Mouse (Mus musculus) kidney, embryonic 15.5 days (tissue): ENCODE measurements at regions not wholly inside any gene's neighbourhood (a gene's known extent, or its start where the extent isn't known, plus 50 kb on each side); places are given as distances from the start of the nearest gene placed in this dataset.
A peak's percentile ranks its signal among the peaks of the same experiment; 100 is the strongest.

Experiments used
- ATAC-seq: fragments of 200-750 bp; cut with Nextera tagmentation; replicated peaks from 2 replicates; pipeline ENCODE4 v1.8.0; 2017; ENCODE audit warnings: moderate TSS enrichment; ENCODE audit not compliant: low FRiP score
- H3K27ac ChIP-seq: fragments of 300-500 bp; sonication (generic); 2 replicates; pipeline ENCODE4 v1.5.1; 2015; ENCODE audit warnings: mild to moderate bottlenecking, inconsistent platforms
- H3K27me3 ChIP-seq: fragments of 300-500 bp; sonication (generic); 2 replicates; pipeline ENCODE4 v1.6.1; 2015; ENCODE audit warnings: inconsistent platforms
- H3K36me3 ChIP-seq: fragments of 300-500 bp; sonication (generic); 2 replicates; pipeline ENCODE4 v1.6.1; 2015; ENCODE audit warnings: inconsistent platforms
- H3K4me1 ChIP-seq: fragments of 300-500 bp; sonication (generic); 2 replicates; pipeline ENCODE4 v1.6.1; 2015; ENCODE audit warnings: inconsistent platforms
- H3K4me2 ChIP-seq: fragments of 300-500 bp; sonication (generic); 2 replicates; pipeline ENCODE4 v1.6.1; 2015; ENCODE audit warnings: moderate library complexity, mild to moderate bottlenecking, inconsistent platforms
- H3K4me3 ChIP-seq: fragments of 300-500 bp; sonication (generic); replicated peaks from 2 replicates; pipeline ENCODE4 v1.5.1; 2015; ENCODE audit warnings: mild to moderate bottlenecking, inconsistent platforms
- H3K9ac ChIP-seq: fragments of 300-500 bp; sonication (generic); 2 replicates; pipeline ENCODE4 v1.6.1; 2015; ENCODE audit warnings: mild to moderate bottlenecking, inconsistent platforms
- H3K9me3 ChIP-seq: fragments of 300-500 bp; sonication (generic); replicated peaks from 2 replicates; pipeline ENCODE4 v1.6.1; 2016; ENCODE audit warnings: inconsistent platforms
- WGBS: fragments of 180-500 bp; shearing (Covaris S2); methylation state at CpG from one replicate; pipeline ENCODE4 v1.1.7; 2015; ENCODE audit warnings: mixed read lengths; 5-methylcytosine and 5-hydroxymethylcytosine counted together

DNA sequence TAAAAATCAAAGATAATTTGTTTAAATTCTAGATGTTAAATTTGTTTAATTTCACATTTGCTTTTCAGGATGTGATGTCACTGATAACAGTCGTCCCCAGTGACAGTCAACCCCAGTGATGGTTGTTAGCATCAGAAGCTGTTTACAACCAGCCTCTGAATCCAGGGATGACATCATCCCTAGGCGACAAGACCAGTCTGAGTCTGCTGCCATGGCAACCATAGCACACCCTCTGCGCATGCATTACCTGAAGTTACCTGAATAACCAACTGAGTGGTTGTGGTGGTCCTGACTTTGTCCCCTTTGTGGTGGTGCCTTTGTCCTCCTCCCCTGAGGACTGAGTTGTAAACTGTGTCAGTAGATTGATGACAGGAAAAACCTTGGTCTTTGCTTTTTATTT is 92.0 kb upstream of the Zfp644 start:
- Histone ChIP-seq H3K9ac (no peak overlapping the region), H3K27me3 (0 out of 2 replicates have a peak, but pooled peaks cover 6% of the 10 kb centered on the region), H3K4me1 (peaks cover 2% of the 10 kb centered on the region), H3K4me2 (no peak overlapping the region), H3K36me3 (no peaks in the 10 kb centered on the region), H3K9me3 (no peaks in the 10 kb centered on the region), H3K27ac (no peak overlapping the region), H3K4me3 (no peak overlapping the region)
- no peak for ATAC-seq
- 40% methylated on average over 3 of the region's 3 CpGs for WGBS

DNA sequence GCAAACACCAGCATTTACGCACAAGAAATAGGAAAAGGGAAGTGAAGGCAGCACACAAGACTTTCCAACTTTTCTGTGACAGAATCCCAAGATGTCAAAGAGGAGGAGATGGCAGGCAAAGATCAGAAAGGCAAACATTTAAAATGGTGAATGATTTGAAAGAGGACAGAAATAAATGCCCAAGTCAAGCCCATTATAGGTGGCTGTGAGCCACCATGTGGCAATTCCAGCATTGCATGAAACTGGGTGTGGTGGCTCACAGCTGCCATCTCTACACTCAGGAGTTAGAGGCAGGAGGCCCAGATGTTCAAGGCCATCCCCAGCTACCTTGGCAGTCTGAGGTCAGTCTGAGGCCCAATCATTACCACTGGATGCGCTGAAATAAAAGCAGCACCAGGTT is 88.0 kb upstream of the Zfp644 start:
- no peaks in the 10 kb centered on the region for H3K36me3 ChIP-seq
- H3K27ac ChIP-seq = no peak overlapping the region
- no peaks in the 10 kb centered on the region for H3K9me3 ChIP-seq
- no peak overlapping the region for H3K4me2 ChIP-seq
- no peak overlapping the region for H3K4me3 ChIP-seq
- H3K4me1 ChIP-seq = peaks cover 8% of the 10 kb centered on the region
- H3K27me3 ChIP-seq = no peaks in the 10 kb centered on the region
- no peak for ATAC-seq
- no peak overlapping the region for H3K9ac ChIP-seq
- WGBS = 81% methylated on average over 2 of the region's 2 CpGs

DNA sequence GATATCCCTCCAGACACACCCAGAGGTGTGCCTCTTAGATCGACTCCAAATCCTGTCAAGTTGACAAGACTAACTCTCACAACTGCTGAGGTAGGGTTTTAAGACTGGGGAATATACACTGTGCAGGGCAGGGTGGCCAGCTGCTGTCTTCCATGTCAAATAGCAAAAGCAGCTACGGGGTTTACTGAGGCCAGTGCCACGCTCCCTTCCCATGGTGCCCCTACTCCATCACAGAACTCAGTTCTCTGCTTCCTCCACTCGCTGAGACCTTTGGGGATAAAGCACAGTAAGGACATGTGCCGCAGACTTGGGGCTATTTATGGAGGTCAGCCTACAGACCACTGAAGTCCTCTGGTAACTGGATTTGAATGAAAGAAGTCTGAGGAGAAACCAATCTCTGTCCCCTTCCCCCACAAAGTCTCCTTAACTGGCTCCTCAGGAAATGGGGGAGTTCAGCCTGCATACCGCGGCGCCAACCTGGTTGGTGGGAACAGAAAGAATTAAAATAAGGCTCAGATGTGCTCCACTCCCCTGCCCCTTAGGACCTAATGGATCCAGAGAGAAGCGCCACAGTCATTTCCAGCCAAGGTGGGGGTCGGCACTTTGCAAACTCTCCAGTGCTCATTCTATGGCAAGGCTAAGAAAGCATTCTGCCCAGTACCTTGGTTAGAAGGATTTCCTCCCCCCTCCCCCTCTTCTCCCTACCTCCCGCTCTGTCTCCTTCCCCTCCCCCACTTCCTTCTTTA is 87.0 kb upstream of the Zfp644 start:
- peak; percentile 56 for ATAC-seq
- no peak overlapping the region for H3K27ac ChIP-seq

DNA sequence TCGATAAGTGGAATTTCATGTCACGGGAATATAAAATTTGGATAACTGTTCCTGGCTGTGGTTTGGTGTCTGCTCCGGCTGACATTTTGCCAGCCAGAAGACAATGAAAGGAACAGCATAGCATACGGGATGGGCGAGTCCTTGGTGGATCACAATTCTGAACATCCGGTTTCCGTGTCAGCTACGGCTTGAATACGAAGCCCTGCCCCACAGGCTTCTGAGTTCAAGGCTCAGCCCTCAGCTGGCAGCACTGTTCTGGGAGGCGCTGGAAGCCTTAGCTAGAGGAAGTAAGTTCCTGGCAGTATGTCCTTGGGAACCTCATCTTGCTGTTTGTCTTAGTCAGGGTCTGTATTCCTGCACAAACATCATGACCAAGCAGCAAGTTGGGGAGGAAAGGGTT is 83.7 kb upstream of the Zfp644 start:
- Histone ChIP-seq H3K4me3 (no peak overlapping the region), H3K9ac (no peak overlapping the region), H3K27me3 (no peaks in the 10 kb centered on the region), H3K4me1 (peaks cover 10% of the 10 kb centered on the region), H3K36me3 (no peaks in the 10 kb centered on the region), H3K9me3 (no peaks in the 10 kb centered on the region), H3K27ac (no peak overlapping the region), H3K4me2 (no peak overlapping the region)
- 92% methylated on average over 10 of the region's 10 CpGs for WGBS
- no peak for ATAC-seq

More for the DNA sequence above, 87.0 kb upstream of the Zfp644 start:
- WGBS = 10% methylated on average over 11 of the region's 11 CpGs
- peak overlapping the region; percentile 65 for H3K4me2 ChIP-seq
- H3K9me3 ChIP-seq = no peaks in the 10 kb centered on the region
- H3K4me3 ChIP-seq = peak overlapping the region; percentile 31
- peaks cover 8% of the 10 kb centered on the region for H3K4me1 ChIP-seq
- no peak overlapping the region for H3K9ac ChIP-seq
- H3K27me3 ChIP-seq = no peaks in the 10 kb centered on the region
- no peaks in the 10 kb centered on the region for H3K36me3 ChIP-seq

DNA sequence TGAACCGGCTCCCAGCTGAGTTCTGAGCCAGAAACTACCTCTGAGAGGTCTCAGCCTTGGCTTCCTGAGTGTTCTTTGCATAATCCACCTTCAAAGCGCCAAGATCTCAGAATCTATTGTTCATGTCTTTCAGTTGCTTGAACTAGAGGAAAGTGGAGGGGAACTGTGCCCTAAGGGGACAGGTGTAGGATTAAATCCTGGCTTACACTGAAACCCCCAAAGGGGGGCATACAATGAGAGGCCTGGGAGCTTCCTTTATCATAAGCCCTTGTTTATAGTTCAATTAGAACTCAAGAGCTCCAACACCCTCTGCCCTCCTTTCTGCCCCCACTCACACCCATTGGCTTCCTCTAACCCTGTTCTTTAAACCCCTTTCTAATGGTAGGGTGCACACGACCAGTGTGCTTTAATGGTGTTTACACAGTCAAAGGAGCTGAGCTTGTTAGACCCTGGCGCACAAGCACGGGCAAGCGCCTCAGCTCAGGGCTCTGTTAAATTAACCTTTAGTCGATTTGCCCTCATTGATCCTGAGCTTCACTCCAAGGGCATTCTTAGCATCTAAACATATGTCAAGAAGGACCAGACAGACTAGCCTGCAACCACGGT is 81.2 kb upstream of the Zfp644 start:
- H3K4me3 ChIP-seq = no peak overlapping the region
- no peaks in the 10 kb centered on the region for H3K27me3 ChIP-seq
- H3K36me3 ChIP-seq = no peaks in the 10 kb centered on the region
- no peak overlapping the region for H3K9ac ChIP-seq
- 0 out of 2 replicates have a peak, but pooled peaks cover 3% of the 10 kb centered on the region for H3K4me1 ChIP-seq
- WGBS = 37% methylated on average over 8 of the region's 8 CpGs
- no peak overlapping the region for H3K4me2 ChIP-seq
- no peak overlapping the region for H3K27ac ChIP-seq
- ATAC-seq = no peak
- no peaks in the 10 kb centered on the region for H3K9me3 ChIP-seq

DNA sequence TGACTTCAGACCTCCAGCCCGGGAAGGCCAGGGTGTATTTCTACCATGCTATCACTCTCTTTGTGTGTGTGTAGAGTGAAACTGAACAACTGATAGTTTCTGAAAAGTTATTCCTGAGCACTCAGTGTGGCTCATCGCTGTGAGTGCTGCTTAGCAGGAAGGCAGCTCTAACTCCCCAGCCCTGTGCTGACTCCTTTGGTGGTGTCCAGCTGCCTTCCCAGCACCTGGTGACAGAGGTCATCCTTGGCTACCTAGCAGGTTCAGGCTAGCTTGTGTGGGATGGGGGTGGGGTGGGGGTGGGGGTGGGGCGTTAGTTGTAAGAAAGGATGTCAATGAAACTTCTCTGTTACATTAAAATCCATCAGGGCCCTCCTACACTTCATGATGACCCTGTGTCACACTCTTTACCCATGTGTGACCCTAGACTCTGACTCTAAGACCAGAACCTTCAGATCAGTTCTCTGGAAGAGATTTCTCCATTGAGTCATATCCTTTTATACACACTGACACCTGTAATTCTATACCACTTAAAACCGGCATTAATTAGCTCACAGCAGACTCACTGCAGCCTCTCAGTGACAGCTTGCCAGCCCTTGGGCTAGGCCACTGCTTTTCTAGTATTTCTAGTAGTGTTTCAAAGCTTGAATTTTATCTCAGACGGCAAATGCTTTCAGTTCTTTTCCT is 78.1 kb upstream of the Zfp644 start:
- ATAC-seq = peak; percentile 69
- H3K27ac ChIP-seq = no peak overlapping the region
- 40% methylated on average over 5 of the region's 5 CpGs for WGBS
- no peaks in the 10 kb centered on the region for H3K36me3 ChIP-seq
- H3K4me3 ChIP-seq = no peak overlapping the region
- H3K9me3 ChIP-seq = no peaks in the 10 kb centered on the region
- no peaks in the 10 kb centered on the region for H3K27me3 ChIP-seq
- H3K4me1 ChIP-seq = 0 out of 2 replicates have a peak, but pooled peaks cover 3% of the 10 kb centered on the region
- H3K9ac ChIP-seq = no peak overlapping the region
- no peak overlapping the region for H3K4me2 ChIP-seq

DNA sequence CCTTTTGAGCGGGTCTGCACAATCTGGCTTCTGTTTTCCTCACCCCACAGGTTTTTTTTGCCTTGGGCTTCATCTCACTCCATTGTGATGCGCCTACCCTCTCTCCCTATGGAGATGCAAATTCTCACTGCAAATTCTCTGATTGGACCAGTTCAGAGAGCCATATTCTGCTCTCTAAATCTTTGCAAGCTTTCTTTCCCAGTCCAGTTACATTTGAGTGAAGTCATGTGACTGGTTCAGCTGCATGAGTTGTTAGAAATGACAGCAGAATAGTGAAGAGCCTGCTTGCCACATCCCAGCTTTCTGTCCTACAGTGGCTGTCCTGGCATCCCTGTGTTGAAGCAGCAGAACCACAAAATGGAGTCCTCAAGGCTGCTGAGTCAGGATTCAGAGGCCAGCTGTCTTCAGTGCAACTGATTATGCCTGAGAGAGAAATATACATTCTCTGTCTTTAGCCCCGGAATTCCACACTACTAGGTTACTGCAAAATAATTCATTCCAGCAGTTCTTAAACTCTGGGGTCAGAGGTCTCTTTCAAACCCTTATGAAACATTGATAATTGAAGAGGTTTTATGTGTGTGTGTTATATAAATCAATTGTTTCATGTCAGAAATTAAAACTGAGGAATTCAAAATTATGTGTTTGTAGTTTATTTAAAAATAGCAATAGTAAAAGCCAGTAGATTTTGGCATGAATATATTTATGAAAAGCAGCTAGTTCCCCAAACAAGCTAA is 76.3 kb upstream of the Zfp644 start:
- no peak overlapping the region for H3K4me2 ChIP-seq
- no peaks in the 10 kb centered on the region for H3K36me3 ChIP-seq
- no peak for ATAC-seq
- no peaks in the 10 kb centered on the region for H3K27me3 ChIP-seq
- no peak overlapping the region for H3K4me3 ChIP-seq
- peak overlapping the region; percentile 48; the same call in 1 of the 2 replicates for H3K27ac ChIP-seq
- 0 out of 2 replicates have a peak, but pooled peaks cover 3% of the 10 kb centered on the region for H3K4me1 ChIP-seq
- no peak overlapping the region for H3K9ac ChIP-seq
- WGBS = 61% methylated on average over 3 of the region's 3 CpGs
- no peaks in the 10 kb centered on the region for H3K9me3 ChIP-seq

DNA sequence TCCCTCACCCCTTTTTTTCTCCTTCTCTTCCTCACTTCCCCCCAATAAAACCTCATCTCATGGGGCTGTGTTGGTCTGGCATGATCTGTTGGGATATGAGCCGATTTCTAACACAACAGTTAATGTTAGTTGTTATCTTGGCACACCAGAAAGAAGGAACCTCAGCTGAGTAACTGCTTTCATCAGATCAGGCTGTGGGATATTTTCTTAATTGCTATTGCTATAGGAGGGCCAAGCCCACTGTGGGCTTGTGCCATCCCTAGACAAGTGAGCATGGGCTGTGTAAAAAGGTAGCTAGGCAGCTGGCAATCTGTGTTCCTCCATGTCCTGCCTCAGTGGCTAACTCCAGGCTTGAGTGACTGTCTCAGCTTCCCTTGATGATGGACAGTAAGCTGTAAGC is 73.9 kb upstream of the Zfp644 start:
- 75% methylated on average over 1 of the region's 1 CpGs for WGBS
- ATAC-seq = no peak

DNA sequence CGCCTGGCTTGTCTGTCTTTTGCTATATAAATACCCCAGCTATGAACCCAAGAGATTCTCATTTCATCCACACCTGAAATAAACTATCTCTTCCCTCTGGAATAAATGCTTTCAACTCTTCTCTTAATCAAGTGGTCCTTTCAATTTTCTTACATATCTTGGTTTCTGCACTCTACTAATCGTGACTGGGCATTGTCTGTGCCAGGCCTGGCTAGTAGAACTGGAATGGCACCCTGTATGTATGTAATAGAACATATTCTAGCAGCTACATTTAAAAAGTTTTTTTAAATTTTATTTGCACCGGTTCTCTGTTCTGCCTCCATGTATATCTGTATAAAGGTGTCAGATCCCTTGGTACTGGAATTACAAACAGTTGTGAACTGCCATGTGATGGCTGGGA is 68.2 kb upstream of the Zfp644 start:
- 84% methylated on average over 3 of the region's 3 CpGs for WGBS
- H3K9me3 ChIP-seq = no peaks in the 10 kb centered on the region

More for the DNA sequence above, 73.9 kb upstream of the Zfp644 start:
- H3K4me1 ChIP-seq = 0 out of 2 replicates have a peak, but pooled peaks cover 3% of the 10 kb centered on the region
- H3K9ac ChIP-seq = no peak overlapping the region
- no peak overlapping the region for H3K4me3 ChIP-seq
- no peak overlapping the region for H3K27ac ChIP-seq
- no peak overlapping the region for H3K4me2 ChIP-seq
- no peaks in the 10 kb centered on the region for H3K36me3 ChIP-seq
- no peaks in the 10 kb centered on the region for H3K9me3 ChIP-seq
- no peaks in the 10 kb centered on the region for H3K27me3 ChIP-seq

DNA sequence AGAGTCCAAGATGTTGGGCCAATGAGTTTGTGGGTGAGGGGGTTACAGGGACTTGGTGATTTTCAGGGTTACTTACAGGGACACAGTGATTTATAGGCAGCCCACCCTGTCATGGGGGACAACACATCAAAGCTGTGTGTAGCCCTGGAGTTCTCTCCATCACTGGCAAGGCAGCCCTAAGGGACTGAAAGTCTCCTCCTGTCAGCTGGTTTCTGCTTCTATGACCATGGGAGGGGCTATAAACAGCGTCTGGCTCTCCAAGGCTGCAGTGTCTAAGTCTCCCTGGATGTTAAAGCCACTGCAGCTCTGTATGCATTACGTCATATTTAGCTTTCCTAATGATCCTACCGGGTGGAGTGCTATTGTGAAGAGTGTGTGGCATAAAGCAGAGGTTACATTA is 66.2 kb upstream of the Zfp644 start:
- Histone ChIP-seq H3K27ac (no peak overlapping the region), H3K27me3 (peaks cover 13% of the 10 kb centered on the region), H3K9me3 (no peaks in the 10 kb centered on the region), H3K4me1 (no peaks in the 10 kb centered on the region), H3K4me2 (no peak overlapping the region), H3K36me3 (no peaks in the 10 kb centered on the region), H3K9ac (no peak overlapping the region), H3K4me3 (no peak overlapping the region)
- no peak; the same call in 1 of the 2 replicates for ATAC-seq
- 39% methylated on average over 3 of the region's 3 CpGs for WGBS

More for the DNA sequence above, 68.2 kb upstream of the Zfp644 start:
- H3K27me3 ChIP-seq = no peaks in the 10 kb centered on the region
- H3K4me3 ChIP-seq = no peak overlapping the region
- no peak overlapping the region for H3K9ac ChIP-seq
- H3K27ac ChIP-seq = no peak overlapping the region
- H3K36me3 ChIP-seq = no peaks in the 10 kb centered on the region
- no peak for ATAC-seq
- H3K4me1 ChIP-seq = no peaks in the 10 kb centered on the region
- no peak overlapping the region for H3K4me2 ChIP-seq

DNA sequence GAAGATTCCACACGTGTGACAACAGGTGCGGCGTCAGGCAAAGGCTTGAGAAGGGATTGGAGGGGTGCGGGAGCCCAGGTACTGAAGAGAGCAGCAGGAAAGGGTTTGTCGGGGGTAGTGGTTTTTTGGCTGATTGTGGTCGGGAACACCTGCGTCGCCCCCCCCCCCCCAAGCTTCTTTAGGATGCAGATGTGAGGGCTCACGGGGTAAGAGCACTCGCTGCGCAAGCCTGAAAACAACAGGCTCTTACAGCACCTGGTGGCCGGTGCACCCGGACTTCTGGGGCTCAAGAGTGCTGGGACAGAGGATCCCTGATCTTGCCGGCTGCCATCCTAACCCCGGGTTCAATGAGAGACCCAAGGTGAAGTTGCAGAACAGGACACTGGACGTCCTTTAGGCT is 60.9 kb upstream of the Zfp644 start:
- ATAC-seq = no peak
- H3K4me2 ChIP-seq = 0 out of 2 replicates have a peak overlapping the region, but pooled peaks have one; percentile 57
- H3K4me1 ChIP-seq = peaks cover 15% of the 10 kb centered on the region

More for the DNA sequence above, 60.9 kb upstream of the Zfp644 start:
- H3K9me3 ChIP-seq = no peaks in the 10 kb centered on the region
- no peak overlapping the region for H3K4me3 ChIP-seq
- H3K27me3 ChIP-seq = peaks cover 35% of the 10 kb centered on the region
- H3K9ac ChIP-seq = no peak overlapping the region
- no peak overlapping the region for H3K27ac ChIP-seq
- no peaks in the 10 kb centered on the region for H3K36me3 ChIP-seq
- 10% methylated on average over 16 of the region's 16 CpGs for WGBS
